Mouse (Mus musculus) midbrain, embryonic 16.5 days (tissue): ENCODE measurements around the gene Msln. TPM values are rescaled to one million over a fixed set of nuclear protein-coding genes. Genes with fewer than 3 reads are reported as not detected.
A peak's percentile ranks its signal among the peaks of the same experiment; 100 is the strongest.

Experiments used
- ATAC-seq: fragments of 200-750 bp; cut with Nextera tagmentation; 2 replicates; pipeline ENCODE4 v1.8.0; 2017; ENCODE audit warnings: moderate TSS enrichment
- H3K27ac ChIP-seq: fragments of 300-500 bp; sonication (generic); 2 replicates; pipeline ENCODE4 v1.5.1; 2014; ENCODE audit warnings: mild to moderate bottlenecking, low read length, mixed read lengths
- H3K27me3 ChIP-seq: fragments of 300-500 bp; sonication (generic); 2 replicates; pipeline ENCODE4 v1.6.1; 2014; ENCODE audit warnings: low read depth, low read length, mixed read lengths; ENCODE audit not compliant: control insufficient read depth, insufficient read depth
- H3K36me3 ChIP-seq: fragments of 300-500 bp; sonication (generic); 2 replicates; pipeline ENCODE4 v1.6.1; 2014; ENCODE audit warnings: mild to moderate bottlenecking, low read length, moderate library complexity, mixed read lengths; ENCODE audit not compliant: control insufficient read depth, insufficient read depth
- H3K4me1 ChIP-seq: fragments of 300-500 bp; sonication (generic); 2 replicates; pipeline ENCODE4 v1.6.1; 2014; ENCODE audit warnings: mild to moderate bottlenecking, low read length, mixed read lengths; ENCODE audit not compliant: control insufficient read depth, insufficient read depth
- H3K4me2 ChIP-seq: fragments of 300-500 bp; sonication (generic); 2 replicates; pipeline ENCODE4 v1.6.1; 2014; ENCODE audit warnings: mild to moderate bottlenecking, low read length, mixed read lengths
- H3K4me3 ChIP-seq: fragments of 300-500 bp; sonication (generic); 2 replicates; pipeline ENCODE4 v1.5.1; 2014; ENCODE audit warnings: low read depth, mild to moderate bottlenecking, low read length, moderate library complexity, mixed read lengths
- H3K9ac ChIP-seq: fragments of 300-500 bp; sonication (generic); 2 replicates; pipeline ENCODE4 v1.6.1; 2014; ENCODE audit warnings: low read depth, low read length, mixed read lengths
- H3K9me3 ChIP-seq: fragments of 300-500 bp; sonication (generic); replicated peaks from 2 replicates; pipeline ENCODE4 v1.6.1; 2014; ENCODE audit warnings: mild to moderate bottlenecking, low read length, mixed read lengths; ENCODE audit not compliant: control insufficient read depth, poor library complexity, severe bottlenecking
- WGBS: fragments of 180-500 bp; shearing (Covaris S2); extraction: QIAGEN DNeasy Blood & Tissue Kit; methylation state at CpG from one replicate; pipeline ENCODE4 v1.1.7; 2014; 5-methylcytosine and 5-hydroxymethylcytosine counted together
- polyA plus RNA-seq: library from polyadenylated mRNA; unstranded; fragments of >200 nt; fragmentation: Nextera tagmentation; extraction: Ambion mirVana; gene quantifications from 2 replicates; pipeline ENCODE4 v1.2.1, GENCODE M21; 2015

The Msln gene
- polyA plus RNA-seq, 1 experiment from 2014 or later: 0.85 TPM

- no peaks in the 10 kb centered on the region for H3K27me3 ChIP-seq
Measured at GRCm38 (mm10) chr17:25723470-25723869, 30.7 kb downstream of the Msln start.

GRCm38 (mm10) chr17:25721476-25721875, 32.7 kb downstream of the Msln start:
- Histone ChIP-seq H3K4me3 (no peak overlapping the region), H3K4me1 (peaks cover 6% of the 10 kb centered on the region; the same call in 1 of the 2 replicates), H3K9me3 (no peaks in the 10 kb centered on the region), H3K36me3 (no peaks in the 10 kb centered on the region), H3K9ac (no peak overlapping the region), H3K27me3 (peaks cover 15% of the 10 kb centered on the region), H3K4me2 (no peak overlapping the region), H3K27ac (no peak overlapping the region)
- 92% methylated on average over 5 of the region's 5 CpGs for WGBS
- ATAC-seq: no peak

More at GRCm38 (mm10) chr17:25723470-25723869, 30.7 kb downstream of the Msln start:
- H3K9me3 ChIP-seq: no peaks in the 10 kb centered on the region
- 96% methylated on average over 19 of the region's 19 CpGs for WGBS
- no peak for ATAC-seq
- no peaks in the 10 kb centered on the region for H3K36me3 ChIP-seq
- no peak overlapping the region for H3K27ac ChIP-seq
- no peak overlapping the region for H3K4me2 ChIP-seq
- H3K9ac ChIP-seq: no peak overlapping the region
- no peak overlapping the region for H3K4me3 ChIP-seq
- H3K4me1 ChIP-seq: peaks cover 11% of the 10 kb centered on the region

- WGBS: 5% methylated on average over 6 of the region's 6 CpGs
- H3K27me3 ChIP-seq: peaks cover 26% of the 10 kb centered on the region
- ATAC-seq: no peak
- no peak overlapping the region for H3K27ac ChIP-seq
- peaks cover 5% of the 10 kb centered on the region; the same call in 1 of the 2 replicates for H3K4me1 ChIP-seq
- peak overlapping the region; percentile 64 for H3K9ac ChIP-seq
- no peaks in the 10 kb centered on the region for H3K36me3 ChIP-seq
- peak overlapping the region; percentile 45 for H3K4me3 ChIP-seq
- H3K9me3 ChIP-seq: no peaks in the 10 kb centered on the region
- peak overlapping the region; percentile 88 for H3K4me2 ChIP-seq
Measured at GRCm38 (mm10) chr17:25717691-25718090, 36.5 kb downstream of the Msln start.

- no peaks in the 10 kb centered on the region for H3K36me3 ChIP-seq
- peak within 1 kb of the TSS; percentile 88 for H3K4me2 ChIP-seq
- peaks cover 5% of the 10 kb centered on the region; the same call in 1 of the 2 replicates for H3K4me1 ChIP-seq
- H3K27ac ChIP-seq: no peak within 1 kb of the TSS
- no peaks in the 10 kb centered on the region for H3K9me3 ChIP-seq
- peak within 1 kb of the TSS; percentile 45 for H3K4me3 ChIP-seq
- 2% methylated on average over 43 of the region's 45 CpGs for WGBS
- peaks cover 26% of the 10 kb centered on the region for H3K27me3 ChIP-seq
- H3K9ac ChIP-seq: peak within 1 kb of the TSS; percentile 64
- ATAC-seq: 0 out of 2 replicates have a peak, but pooled peaks have one; percentile 48
Measured at GRCm38 (mm10) chr17:25716711-25717637, 37.2 kb downstream of the Msln start, which contains the start of gene Gng13. TSS of gene Gng13 (plus strand) at chr17:25717171.

GRCm38 (mm10) chr17:25716130-25716529, 38.0 kb downstream of the Msln start:
- Histone ChIP-seq H3K4me3 (no peak overlapping the region), H3K9me3 (no peaks in the 10 kb centered on the region), H3K36me3 (no peaks in the 10 kb centered on the region), H3K4me2 (no peak overlapping the region), H3K27ac (no peak overlapping the region), H3K9ac (no peak overlapping the region), H3K27me3 (peaks cover 26% of the 10 kb centered on the region), H3K4me1 (peaks cover 5% of the 10 kb centered on the region; the same call in 1 of the 2 replicates)
- ATAC-seq: no peak
- 5% methylated on average over 6 of the region's 6 CpGs for WGBS

- no peak for ATAC-seq
- Histone ChIP-seq H3K27me3 (peaks cover 26% of the 10 kb centered on the region), H3K4me3 (no peak overlapping the region), H3K36me3 (no peaks in the 10 kb centered on the region), H3K4me2 (no peak overlapping the region), H3K27ac (no peak overlapping the region), H3K9ac (no peak overlapping the region), H3K4me1 (peaks cover 5% of the 10 kb centered on the region; the same call in 1 of the 2 replicates), H3K9me3 (no peaks in the 10 kb centered on the region)
- 61% methylated on average over 3 of the region's 3 CpGs for WGBS
Measured at GRCm38 (mm10) chr17:25715627-25716026, 38.6 kb downstream of the Msln start.

GRCm38 (mm10) chr17:25711136-25711535, 43.0 kb downstream of the Msln start:
- H3K27ac ChIP-seq: no peak overlapping the region
- no peak overlapping the region for H3K9ac ChIP-seq
- peaks cover 8% of the 10 kb centered on the region for H3K27me3 ChIP-seq
- WGBS: 83% methylated on average over 4 of the region's 4 CpGs
- H3K36me3 ChIP-seq: no peaks in the 10 kb centered on the region
- no peak overlapping the region for H3K4me2 ChIP-seq
- H3K4me3 ChIP-seq: no peak overlapping the region
- no peak for ATAC-seq
- H3K9me3 ChIP-seq: no peaks in the 10 kb centered on the region
- H3K4me1 ChIP-seq: no peaks in the 10 kb centered on the region

- no peak for ATAC-seq
- no peaks in the 10 kb centered on the region for H3K36me3 ChIP-seq
- H3K27me3 ChIP-seq: no peaks in the 10 kb centered on the region; the same call in 1 of the 2 replicates
- no peaks in the 10 kb centered on the region for H3K4me1 ChIP-seq
- H3K4me3 ChIP-seq: no peak overlapping the region
- 98% methylated on average over 2 of the region's 2 CpGs for WGBS
- no peak overlapping the region for H3K27ac ChIP-seq
- no peaks in the 10 kb centered on the region for H3K9me3 ChIP-seq
- H3K4me2 ChIP-seq: no peak overlapping the region
- no peak overlapping the region for H3K9ac ChIP-seq
Measured at GRCm38 (mm10) chr17:25709994-25710393, 44.2 kb downstream of the Msln start.
